Mouse (Mus musculus): ENCODE data around the gene Rnf26. TPM values are rescaled to one million over a fixed set of nuclear protein-coding genes. Genes with fewer than 3 reads are reported as not detected.
A peak's percentile ranks its signal among the peaks of the same experiment; 100 is the strongest.
"Not testable (repeated sequence)": the region's sequence is repeated elsewhere in the genome, so short reads cannot be mapped to it uniquely, and the experiment has no call there.

Rnf26 gene
- polyA plus RNA-seq, 1 experiment from 2014 or later, result 75.6 TPM

GRCm38 (mm10) chr9:44116182-44116581 is 2.9 kb upstream of the Rnf26 start:
- peaks cover 9% of the 10 kb centered on the region for H3K4me1 ChIP-seq (replicated peaks)
- DNase-seq (ENCODE audit: low spot score), result no peak
- H3K27me3 ChIP-seq (ENCODE audit: insufficient read depth, poor library complexity, severe bottlenecking), result no peaks in the 10 kb centered on the region
- H3K36me3 ChIP-seq, result 0 out of 2 replicates have a peak, but pooled peaks cover 4% of the 10 kb centered on the region
- no peak overlapping the region for H3K4me3 ChIP-seq
- H3K27ac ChIP-seq, result no peak overlapping the region
- WGBS, result 89% methylated on average over 4 of the region's 4 CpGs
- H3K9me3 ChIP-seq, result no peaks in the 10 kb centered on the region

- no peaks in the 10 kb centered on the region for H3K27me3 ChIP-seq (ENCODE audit: insufficient read depth, poor library complexity, severe bottlenecking)
- peaks cover 12% of the 10 kb centered on the region for H3K4me1 ChIP-seq (replicated peaks)
- H3K4me3 ChIP-seq, result no peak overlapping the region
- WGBS, result 91% methylated on average over 9 of the region's 9 CpGs
- no peaks in the 10 kb centered on the region for H3K9me3 ChIP-seq
- H3K27ac ChIP-seq, result no peak overlapping the region
- H3K36me3 ChIP-seq, result peaks cover 8% of the 10 kb centered on the region
- DNase-seq (ENCODE audit: low spot score), result no peak
These were observed 2.3 kb upstream of the Rnf26 start for GRCm38 (mm10) chr9:44115599-44115998.

- peaks cover 19% of the 10 kb centered on the region for H3K36me3 ChIP-seq
- peak overlapping the region; percentile 82; the same call in 1 of the 2 replicates for H3K27ac ChIP-seq
- WGBS, result 89% methylated on average over 2 of the region's 2 CpGs
- H3K27me3 ChIP-seq (ENCODE audit: insufficient read depth, poor library complexity, severe bottlenecking), result no peaks in the 10 kb centered on the region
- no peaks in the 10 kb centered on the region for H3K9me3 ChIP-seq
- peaks cover 24% of the 10 kb centered on the region for H3K4me1 ChIP-seq (replicated peaks)
- no peak for DNase-seq (ENCODE audit: low spot score)
- no peak overlapping the region for H3K4me3 ChIP-seq
These were observed 1.1 kb upstream of the Rnf26 start for GRCm38 (mm10) chr9:44114453-44114852.

DNA sequence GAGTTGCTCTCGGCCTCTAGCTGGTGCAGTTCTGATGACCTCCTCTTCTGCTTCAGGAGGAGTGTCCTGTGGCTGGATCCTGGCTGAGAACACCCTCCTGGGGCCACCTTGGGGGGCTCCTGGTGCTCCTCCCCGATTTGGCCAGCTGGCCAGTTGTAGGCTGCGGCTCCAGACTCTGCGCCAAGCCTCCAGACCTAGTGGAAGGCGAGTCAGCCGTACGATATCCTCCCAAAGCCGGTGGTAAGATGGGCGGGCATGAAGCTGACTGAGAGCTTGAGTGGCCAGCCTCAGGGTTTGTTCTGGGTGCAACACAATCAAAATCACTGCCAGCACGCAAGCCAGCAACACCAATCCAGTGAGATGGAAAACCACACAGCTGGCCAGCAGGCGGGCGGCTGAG is 1.4 kb downstream of the Rnf26 start:
- Histone ChIP-seq H3K36me3 (peaks cover 41% of the 10 kb centered on the region), H3K4me3 (peak overlapping the region; percentile 71), H3K4me1 (replicated peaks) (peaks cover 49% of the 10 kb centered on the region)
- H3K27ac ChIP-seq; DNase-seq (ENCODE audit: low spot score); H3K27me3 ChIP-seq (ENCODE audit: insufficient read depth, poor library complexity, severe bottlenecking); H3K9me3 ChIP-seq: not testable (repeated sequence)
- 72% methylated on average over 10 of the region's 12 CpGs for WGBS

GRCm38 (mm10) chr9:44109360-44110095 is 3.8 kb downstream of the Rnf26 start:
- Histone ChIP-seq H3K27ac (0 out of 2 replicates have a peak overlapping the region, but pooled peaks have one; percentile 14), H3K9me3 (no peaks in the 10 kb centered on the region), H3K27me3 (ENCODE audit: insufficient read depth, poor library complexity, severe bottlenecking) (no peaks in the 10 kb centered on the region), H3K4me3 (peak overlapping the region; percentile 36), H3K4me1 (replicated peaks) (peaks cover 58% of the 10 kb centered on the region), H3K36me3 (peaks cover 63% of the 10 kb centered on the region)
- peak; percentile 80 for DNase-seq (ENCODE audit: low spot score)
- 39% methylated on average over 9 of the region's 9 CpGs for WGBS

DNA sequence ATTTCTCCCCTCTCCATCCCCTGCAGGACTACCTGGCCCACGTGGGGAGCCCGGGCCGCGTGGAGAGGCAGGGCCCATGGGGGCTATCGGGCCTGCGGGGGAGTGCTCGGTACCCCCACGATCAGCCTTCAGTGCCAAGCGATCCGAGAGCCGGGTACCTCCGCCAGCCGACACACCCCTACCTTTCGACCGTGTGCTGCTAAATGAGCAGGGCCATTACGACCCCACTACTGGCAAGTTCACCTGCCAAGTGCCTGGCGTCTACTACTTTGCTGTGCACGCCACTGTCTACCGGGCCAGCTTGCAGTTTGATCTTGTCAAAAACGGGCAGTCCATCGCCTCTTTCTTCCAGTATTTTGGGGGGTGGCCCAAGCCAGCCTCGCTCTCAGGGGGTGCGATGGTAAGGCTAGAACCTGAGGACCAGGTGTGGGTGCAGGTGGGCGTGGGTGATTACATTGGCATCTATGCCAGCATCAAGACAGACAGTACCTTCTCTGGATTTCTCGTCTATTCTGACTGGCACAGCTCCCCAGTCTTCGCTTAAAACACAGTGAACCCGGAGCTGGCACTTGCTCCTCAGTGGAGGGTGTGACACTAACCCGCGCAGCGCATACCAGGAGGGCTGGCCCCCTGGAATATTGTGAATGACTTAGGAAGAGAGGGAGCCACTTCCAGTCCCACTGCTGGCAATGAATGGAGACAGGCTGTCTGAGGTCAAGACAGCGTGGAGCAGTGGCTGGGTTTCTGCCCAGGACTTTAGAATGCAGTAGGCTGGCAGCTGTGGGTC is 4.9 kb downstream of the Rnf26 start:
- H3K27ac ChIP-seq, result peak overlapping the region; percentile 81
- DNase-seq (ENCODE audit: low spot score), result no peak
- H3K4me1 ChIP-seq (replicated peaks), result peaks cover 59% of the 10 kb centered on the region
- H3K4me3 ChIP-seq, result peak overlapping the region; percentile 36
- H3K36me3 ChIP-seq, result peaks cover 71% of the 10 kb centered on the region
- no peaks in the 10 kb centered on the region for H3K27me3 ChIP-seq (ENCODE audit: insufficient read depth, poor library complexity, severe bottlenecking)
- H3K9me3 ChIP-seq, result no peaks in the 10 kb centered on the region
- 85% methylated on average over 31 of the region's 31 CpGs for WGBS

DNA sequence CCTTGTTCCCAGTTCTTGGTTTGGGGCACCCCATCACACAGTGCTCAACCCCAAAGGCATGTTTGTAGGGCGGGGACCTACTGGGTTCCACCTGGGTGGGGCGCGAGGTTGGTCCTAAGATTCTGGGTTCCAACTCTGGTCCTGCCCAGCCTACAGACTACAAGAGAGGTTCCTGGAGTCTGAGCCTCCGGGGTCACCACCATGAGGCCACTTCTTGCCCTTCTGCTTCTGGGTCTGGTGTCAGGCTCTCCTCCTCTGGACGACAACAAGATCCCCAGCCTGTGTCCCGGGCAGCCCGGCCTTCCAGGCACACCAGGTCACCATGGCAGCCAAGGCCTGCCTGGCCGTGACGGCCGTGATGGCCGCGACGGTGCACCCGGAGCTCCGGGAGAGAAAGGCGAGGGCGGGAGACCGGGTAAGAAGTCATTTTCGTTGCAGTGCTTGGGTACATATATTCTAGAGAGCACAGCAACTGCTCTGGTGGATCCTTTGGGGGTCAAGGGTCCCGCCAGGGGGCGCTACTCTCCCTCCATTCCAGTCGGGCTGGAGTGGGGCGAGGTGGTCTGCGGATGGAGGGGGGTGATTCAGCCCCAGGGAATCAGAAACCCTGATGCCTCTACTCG is 5.6 kb downstream of the Rnf26 start:
- Histone ChIP-seq H3K9me3 (no peaks in the 10 kb centered on the region), H3K4me3 (peak overlapping the region; percentile 36), H3K27ac (peak overlapping the region; percentile 81), H3K36me3 (peaks cover 77% of the 10 kb centered on the region), H3K4me1 (replicated peaks) (peaks cover 62% of the 10 kb centered on the region), H3K27me3 (ENCODE audit: insufficient read depth, poor library complexity, severe bottlenecking) (no peaks in the 10 kb centered on the region)
- 36% methylated on average over 25 of the region's 25 CpGs for WGBS
- DNase-seq (ENCODE audit: low spot score), result peak; percentile 63

DNA sequence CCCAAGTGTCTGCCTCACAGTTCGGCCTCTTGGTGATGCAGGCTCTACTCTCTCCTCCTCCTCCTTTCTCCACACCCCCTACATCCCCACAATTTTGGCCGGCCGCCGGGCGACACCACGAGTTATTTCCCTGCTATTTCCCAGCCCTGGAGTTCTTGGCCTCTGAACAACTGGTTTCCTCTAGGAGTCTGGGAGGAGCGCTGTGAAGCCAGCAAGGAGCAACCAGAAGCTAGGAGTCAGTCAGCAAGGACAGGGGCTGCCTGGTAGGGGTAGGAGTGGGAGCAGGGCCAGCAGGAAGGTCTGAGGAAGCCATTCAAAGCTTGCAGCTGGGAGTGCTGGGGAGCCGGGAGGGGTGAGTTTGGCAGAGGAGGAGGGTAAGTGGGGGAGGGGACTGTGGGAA is 6.2 kb downstream of the Rnf26 start, which contains the start of gene C1qtnf5:
C1qtnf5 (plus strand) TSS at position 136 of the 400 bp plus-strand sequence.
- 44% methylated on average over 8 of the region's 8 CpGs for WGBS
- H3K4me3 ChIP-seq, result peak within 1 kb of the TSS; percentile 36

DNA sequence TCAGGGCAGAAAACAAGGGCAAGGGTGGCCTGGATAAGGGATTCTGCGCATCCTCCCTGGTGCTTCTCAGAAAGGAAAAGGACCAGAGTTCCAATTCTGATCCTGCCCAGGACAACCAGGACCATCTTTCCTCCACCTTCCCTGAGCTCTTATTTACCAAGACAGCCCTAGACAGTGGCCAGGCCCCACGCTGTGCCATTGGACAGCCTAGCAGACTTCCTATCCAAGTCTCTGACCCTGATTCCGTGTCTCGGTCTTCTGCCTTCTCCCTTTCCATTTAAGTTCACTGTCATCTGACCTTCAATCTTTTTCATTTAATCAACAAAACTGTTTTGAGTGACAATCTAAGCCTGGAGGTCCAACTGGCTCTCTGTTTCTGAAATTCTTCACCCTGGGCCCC is 6.7 kb downstream of the Rnf26 start:
- Histone ChIP-seq H3K27ac (peak overlapping the region; percentile 81), H3K4me1 (replicated peaks) (peaks cover 64% of the 10 kb centered on the region), H3K4me3 (peak overlapping the region; percentile 36; the same call in 1 of the 2 replicates), H3K9me3 (no peaks in the 10 kb centered on the region), H3K27me3 (ENCODE audit: insufficient read depth, poor library complexity, severe bottlenecking) (no peaks in the 10 kb centered on the region), H3K36me3 (peaks cover 81% of the 10 kb centered on the region)
- 70% methylated on average over 4 of the region's 4 CpGs for WGBS
- DNase-seq (ENCODE audit: low spot score), result no peak

More for the DNA sequence above, 6.2 kb downstream of the Rnf26 start, which contains the start of gene C1qtnf5:
- H3K27ac ChIP-seq, result peak within 1 kb of the TSS; percentile 81
- no peaks in the 10 kb centered on the region for H3K27me3 ChIP-seq (ENCODE audit: insufficient read depth, poor library complexity, severe bottlenecking)
- H3K9me3 ChIP-seq, result no peaks in the 10 kb centered on the region
- H3K36me3 ChIP-seq, result peaks cover 82% of the 10 kb centered on the region
- peaks cover 64% of the 10 kb centered on the region for H3K4me1 ChIP-seq (replicated peaks)
- no peak for DNase-seq (ENCODE audit: low spot score)

DNA sequence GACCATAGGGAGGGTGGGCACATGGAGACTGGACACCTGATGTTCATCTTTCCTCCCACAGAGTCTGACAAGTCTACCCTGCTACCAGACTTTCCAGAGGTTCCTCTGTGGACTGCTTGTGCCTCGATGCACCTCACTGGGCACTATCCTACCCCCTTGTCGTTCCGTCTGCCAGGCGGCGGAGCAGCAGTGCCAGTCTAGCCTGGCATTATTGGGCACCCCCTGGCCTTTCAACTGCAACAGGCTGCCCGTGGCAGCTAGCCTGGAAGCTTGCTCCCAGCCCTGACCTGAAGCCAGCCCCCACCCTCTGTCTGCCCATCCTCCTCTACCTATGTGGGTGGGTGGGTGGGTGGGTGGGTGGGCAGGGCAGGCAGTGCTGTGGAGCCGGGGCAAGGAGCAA is 7.1 kb downstream of the Rnf26 start:
- Histone ChIP-seq H3K27me3 (ENCODE audit: insufficient read depth, poor library complexity, severe bottlenecking) (no peaks in the 10 kb centered on the region), H3K9me3 (no peaks in the 10 kb centered on the region), H3K27ac (no peak overlapping the region; the same call in 1 of the 2 replicates), H3K36me3 (peaks cover 83% of the 10 kb centered on the region), H3K4me1 (replicated peaks) (peaks cover 67% of the 10 kb centered on the region), H3K4me3 (no peak overlapping the region)
- WGBS, result 97% methylated on average over 7 of the region's 7 CpGs
- no peak for DNase-seq (ENCODE audit: low spot score)

DNA sequence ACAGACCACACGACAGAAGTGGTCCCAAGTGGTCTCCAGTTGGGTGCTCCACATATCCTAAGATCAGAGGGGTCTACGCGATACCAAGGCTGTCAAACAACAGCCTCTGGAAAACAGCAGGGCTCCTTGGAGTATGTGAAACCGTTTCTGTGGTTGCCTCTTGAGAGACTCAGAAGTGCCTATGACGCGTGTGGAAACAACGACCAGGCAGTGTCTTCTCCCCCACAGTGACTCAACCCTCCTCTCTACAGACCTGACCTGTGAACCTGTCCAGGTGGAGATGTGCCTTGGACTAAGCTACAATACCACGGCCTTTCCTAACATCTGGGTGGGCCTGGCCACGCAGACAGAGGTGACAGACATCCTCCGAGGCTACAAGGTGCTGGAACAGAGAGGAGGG is 7.5 kb downstream of the Rnf26 start:
- H3K36me3 ChIP-seq, result peaks cover 81% of the 10 kb centered on the region
- H3K4me3 ChIP-seq, result no peak overlapping the region
- DNase-seq (ENCODE audit: low spot score), result no peak
- H3K4me1 ChIP-seq (replicated peaks), result peaks cover 65% of the 10 kb centered on the region
- H3K27me3 ChIP-seq (ENCODE audit: insufficient read depth, poor library complexity, severe bottlenecking), result no peaks in the 10 kb centered on the region
- H3K27ac ChIP-seq, result no peak overlapping the region
- WGBS, result 91% methylated on average over 10 of the region's 10 CpGs
- H3K9me3 ChIP-seq, result no peaks in the 10 kb centered on the region

GRCm38 (mm10) chr9:44104881-44105280 is 8.4 kb downstream of the Rnf26 start:
- H3K4me1 ChIP-seq (replicated peaks), result peaks cover 56% of the 10 kb centered on the region

More at GRCm38 (mm10) chr9:44104881-44105280, 8.4 kb downstream of the Rnf26 start:
- no peak overlapping the region for H3K4me3 ChIP-seq
- H3K9me3 ChIP-seq, result no peaks in the 10 kb centered on the region
- DNase-seq (ENCODE audit: low spot score), result no peak
- no peak overlapping the region for H3K27ac ChIP-seq
- no peaks in the 10 kb centered on the region for H3K27me3 ChIP-seq (ENCODE audit: insufficient read depth, poor library complexity, severe bottlenecking)
- 93% methylated on average over 7 of the region's 7 CpGs for WGBS
- peaks cover 72% of the 10 kb centered on the region for H3K36me3 ChIP-seq

Measured in hindbrain, embryonic 10.5 days (tissue).